Mouse (Mus musculus) left cerebral cortex, adult 18-20 months (tissue): ENCODE data around the gene Olfr237-ps1. TPM values are rescaled to one million over a fixed set of nuclear protein-coding genes. Genes with fewer than 3 reads are reported as not detected.
"Not testable (repeated sequence)": the region's sequence is repeated elsewhere in the genome, so short reads cannot be mapped to it uniquely, and the experiment has no call there.

Experiments used
- DNase-seq, 2 experiments: peaks; one replicate each; pipeline ENCODE4 v3.0.0; 2021 to 2022; ENCODE audit warnings: low spot score in 2 of 2, mixed read lengths in 1 of 2
- long read RNA-seq, 2 experiments: library from polyadenylated mRNA; stranded (forward); transcript quantifications; one replicate each; pipeline ENCODE4 v2.0.0; 2021
- total RNA-seq, 2 experiments: library from RNA; stranded (reverse); gene quantifications; 2 replicates each; pipeline ENCODE4 v1.2.3; 2021

The Olfr237-ps1 gene
- not detected for total RNA-seq
- long read RNA-seq, experiment 1: 0 reads
- long read RNA-seq, experiment 2: 0 reads

DNA sequence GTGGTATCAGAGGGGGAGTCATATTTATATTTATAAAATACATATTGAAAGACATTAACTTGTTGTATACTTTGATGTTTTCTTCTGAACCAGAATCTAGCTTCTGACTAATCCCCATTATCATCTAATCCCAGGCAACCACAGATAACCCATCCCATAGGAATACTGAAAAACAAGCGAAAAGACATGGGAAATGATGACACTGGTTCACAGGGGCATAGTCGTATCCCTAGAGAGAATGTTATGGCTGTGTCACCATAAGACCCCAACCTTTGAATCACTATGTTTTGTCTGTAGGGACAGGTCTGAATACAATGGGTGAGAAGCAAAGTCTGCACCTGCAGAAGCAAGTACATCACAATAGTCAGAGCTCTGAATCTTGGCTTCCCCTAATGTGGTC lies at the start of gene Olfr237-ps1:
TSS of gene Olfr237-ps1 (plus strand) at position 301 of the 400 bp plus-strand sequence.
- DNase-seq: not testable (repeated sequence)

GRCm38 (mm10) chr6:43106069-43106468 lies 40.3 kb upstream of the Olfr237-ps1 start, which contains the start of gene Olfr441:
TSS of gene Olfr441 (plus strand) at chr6:43106369.
- not testable (repeated sequence) for DNase-seq

DNA sequence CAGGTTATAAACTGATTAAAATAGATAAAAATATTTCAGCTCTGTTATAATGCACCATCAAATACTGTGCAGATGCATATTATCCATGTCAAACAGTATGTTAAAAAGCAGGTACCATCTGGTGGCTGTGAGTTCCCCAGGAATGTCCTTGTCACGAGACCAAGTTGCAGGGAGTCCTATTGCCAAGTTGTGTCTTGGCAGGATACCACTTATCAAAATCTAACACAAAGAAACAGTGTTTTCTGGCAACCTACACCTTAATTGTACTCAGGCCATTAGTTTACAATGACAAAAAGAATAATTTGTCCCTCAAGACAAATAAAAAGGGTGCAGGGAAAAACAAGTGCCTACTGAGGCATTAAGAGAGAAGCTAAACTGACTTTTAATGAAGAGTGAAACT lies 13.1 kb downstream of the Olfr237-ps1 start:
- DNase-seq: no peak

DNA sequence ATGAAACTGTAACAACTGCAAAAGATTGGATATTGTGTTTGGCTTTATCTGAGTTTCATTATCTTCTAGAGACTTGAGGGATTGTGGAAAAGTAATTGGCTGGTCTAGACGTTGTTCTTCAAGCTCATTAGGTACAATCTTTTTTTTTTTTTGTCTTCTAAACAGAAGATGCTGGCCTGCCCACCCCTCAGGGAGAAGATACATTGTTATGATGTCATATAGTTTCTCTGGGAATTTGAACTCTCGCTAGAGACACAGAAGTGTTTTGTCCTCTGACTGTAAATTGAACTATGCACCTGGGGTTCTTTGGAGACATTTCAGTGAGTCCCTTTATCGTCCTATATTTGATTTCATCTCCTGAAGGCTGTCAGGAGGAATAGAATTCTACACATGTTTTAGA lies 16.6 kb downstream of the Olfr237-ps1 start, which contains the start of gene Olfr437:
TSS of gene Olfr437 (plus strand) at position 301 of the 400 bp plus-strand sequence.
- DNase-seq: no peak

DNA sequence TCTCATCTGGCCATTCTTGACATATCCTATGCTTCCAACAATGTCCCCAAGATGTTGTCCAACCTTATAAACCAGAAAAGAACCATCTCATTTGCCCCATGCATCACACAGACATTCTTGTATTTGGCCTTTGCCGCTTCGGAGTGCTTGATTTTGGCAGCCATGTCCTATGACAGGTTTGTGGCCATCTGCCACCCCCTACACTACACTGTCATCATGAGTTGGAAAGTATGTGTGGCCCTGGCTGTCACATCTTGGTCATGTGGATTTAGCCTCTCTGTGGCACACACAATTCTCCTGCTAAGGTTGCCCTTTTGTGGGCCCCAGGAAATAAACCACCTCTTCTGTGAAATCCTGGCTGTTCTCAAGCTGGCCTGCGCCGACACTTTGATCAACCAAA lies 20.9 kb downstream of the Olfr237-ps1 start:
- DNase-seq: no peak

DNA sequence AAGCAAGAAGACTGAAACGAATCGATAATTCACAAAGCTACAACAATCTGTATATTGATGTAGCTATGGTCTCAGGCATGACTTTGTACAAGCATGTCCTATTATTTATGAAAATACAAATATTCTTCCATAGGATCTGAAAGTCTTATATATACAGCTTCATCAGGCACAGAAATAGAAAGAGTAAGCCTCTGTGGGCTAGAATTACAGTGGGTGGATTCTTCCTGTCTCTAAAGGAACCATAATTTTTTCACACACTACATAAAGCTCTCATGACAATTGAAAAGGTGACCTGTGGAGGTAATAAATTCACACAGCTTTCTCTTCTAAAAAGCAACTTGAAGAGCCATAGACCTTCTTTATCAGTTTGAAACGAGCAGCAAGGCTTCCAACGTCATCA lies 25.5 kb downstream of the Olfr237-ps1 start, which contains the start of gene Olfr13:
TSS of gene Olfr13 (plus strand) at position 301 of the 400 bp plus-strand sequence.
- no peak for DNase-seq

- DNase-seq: no peak
Observed at GRCm38 (mm10) chr6:43178129-43178528, 31.8 kb downstream of the Olfr237-ps1 start.

GRCm38 (mm10) chr6:43178584-43179501 lies 32.5 kb downstream of the Olfr237-ps1 start:
- DNase-seq: no peak

DNA sequence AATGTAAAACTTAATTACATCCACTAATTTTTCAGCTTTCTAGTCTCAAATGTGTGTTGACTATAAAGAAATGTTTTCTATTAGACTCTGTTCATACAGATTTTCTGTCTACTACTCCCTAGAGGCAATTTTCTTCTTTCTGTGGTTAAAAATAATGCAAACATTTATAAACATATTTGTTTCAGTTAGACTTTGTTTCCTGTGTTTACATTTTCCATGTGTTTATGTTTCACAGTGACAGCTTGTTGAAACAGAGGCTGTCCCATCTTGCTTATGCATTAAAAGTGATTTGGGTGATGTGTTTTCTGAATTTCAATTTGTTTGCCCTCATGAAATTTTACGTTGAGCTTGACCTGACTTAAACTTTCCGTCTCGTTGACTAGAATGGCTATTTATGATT lies 44.6 kb downstream of the Olfr237-ps1 start:
- DNase-seq: no peak

GRCm38 (mm10) chr6:43196781-43197180 lies 50.4 kb downstream of the Olfr237-ps1 start, which contains the start of gene Olfr435:
TSS of gene Olfr435 (plus strand) at chr6:43197146.
- DNase-seq: no peak

DNA sequence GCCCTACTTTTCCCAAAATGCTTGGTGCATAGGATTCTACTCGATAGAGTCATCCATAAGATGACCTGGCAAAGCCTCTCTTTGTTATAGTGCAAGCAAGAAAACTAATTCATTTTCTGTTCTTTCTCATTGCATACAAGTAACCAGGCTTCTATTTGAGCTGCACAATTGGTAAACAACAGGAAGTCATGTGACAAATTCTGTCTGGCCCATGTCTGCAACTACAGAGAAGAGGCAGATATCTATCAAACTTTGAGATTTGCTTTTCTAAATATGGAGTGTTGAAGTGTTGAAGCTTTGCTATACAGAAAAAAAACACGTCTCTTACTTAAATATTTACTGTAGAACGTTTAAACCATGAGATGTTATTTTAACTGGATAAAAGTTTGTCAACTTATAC lies 51.7 kb downstream of the Olfr237-ps1 start:
- no peak for DNase-seq

- no peak for DNase-seq
Observed at GRCm38 (mm10) chr6:43202786-43203185, 56.4 kb downstream of the Olfr237-ps1 start.

GRCm38 (mm10) chr6:43205355-43205754 lies 59.0 kb downstream of the Olfr237-ps1 start:
- DNase-seq: no peak

Other genes with a start within 250 kb of the Olfr237-ps1 start
- not detected for gene Olfr447, start 237.7 kb upstream of the Olfr237-ps1 start, total RNA-seq
- gene Olfr446, start 225.2 kb upstream of the Olfr237-ps1 start, total RNA-seq: not detected
- gene Olfr444, start 197.5 kb upstream of the Olfr237-ps1 start, total RNA-seq: not detected
- gene Olfr441, start 40.2 kb upstream of the Olfr237-ps1 start, total RNA-seq: not detected
- not detected for gene Olfr437, start 16.7 kb downstream of the Olfr237-ps1 start, total RNA-seq
- gene Olfr13, start 25.6 kb downstream of the Olfr237-ps1 start, total RNA-seq: not detected
- not detected for gene Olfr435, start 50.6 kb downstream of the Olfr237-ps1 start, total RNA-seq
- gene Olfr434, start 66.5 kb downstream of the Olfr237-ps1 start, total RNA-seq: not detected
- gene Olfr47, start 85.0 kb downstream of the Olfr237-ps1 start, total RNA-seq: not detected
- gene Arhgef5, start 119.0 kb downstream of the Olfr237-ps1 start, total RNA-seq: 1 to 10 TPM; 2.6 to 3.1 TPM
- not detected for gene Nobox, start 163.0 kb downstream of the Olfr237-ps1 start, total RNA-seq